Mouse (Mus musculus): ENCODE results near the gene Spen.
A peak's percentile ranks its signal among the peaks of the same experiment; 100 is the strongest.
"Not testable (repeated sequence)": the region's sequence is repeated elsewhere in the genome, so short reads cannot be mapped to it uniquely, and the experiment has no call there.

Gene Spen

DNA sequence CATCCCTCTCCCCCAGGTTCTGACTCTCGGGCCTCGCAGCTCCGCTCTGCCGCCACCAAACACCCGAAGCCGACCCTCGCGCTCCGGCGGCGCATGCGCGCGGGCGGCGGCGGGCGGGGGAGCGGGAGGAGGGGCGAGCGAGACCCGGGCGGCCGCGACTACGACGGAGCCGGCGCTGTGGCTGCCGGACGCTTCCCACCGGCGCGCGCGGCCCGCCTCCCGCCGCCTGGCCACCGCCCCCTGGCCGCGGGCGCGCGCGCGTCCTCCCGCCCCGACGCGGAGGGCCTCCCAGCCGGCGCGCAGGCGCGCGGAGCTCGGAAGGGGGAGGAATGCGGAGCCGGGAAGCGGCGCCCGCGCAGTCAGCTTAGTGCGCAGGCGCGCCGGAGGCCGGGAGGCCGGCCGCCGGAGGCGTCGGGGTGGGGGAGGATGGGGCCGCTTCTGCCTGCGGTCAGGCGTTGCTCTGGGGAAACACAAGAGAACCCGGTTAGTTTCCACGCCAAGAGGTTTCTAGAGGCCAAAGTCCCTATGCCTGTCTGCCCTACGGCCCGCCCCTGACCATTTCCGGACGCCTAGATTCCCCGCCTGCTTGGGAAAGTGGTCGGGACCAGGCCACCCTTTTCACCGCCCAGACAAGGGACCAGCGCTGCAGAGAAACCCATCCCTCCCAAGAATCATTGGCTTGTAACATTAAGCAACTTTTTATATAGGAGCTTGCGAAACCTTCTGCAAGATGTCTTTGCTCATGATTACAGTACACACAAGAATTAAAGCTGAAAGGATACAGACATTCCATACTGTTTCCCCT is at the start of gene Spen:
TSS of gene Spen (minus strand) at position 190 of the 805 bp plus-strand sequence.
- peak; percentile 84 for DNase-seq (ENCODE audit: low read depth)

GRCm38 (mm10) chr4:141583919-141584318 is 45.5 kb upstream of the Spen start:
- no peak for DNase-seq (ENCODE audit: low read depth)

- no peak for DNase-seq (ENCODE audit: low read depth)
Observed at GRCm38 (mm10) chr4:141581051-141581450, 42.7 kb upstream of the Spen start.

- peak; percentile 31 for DNase-seq (ENCODE audit: low read depth)
Observed at GRCm38 (mm10) chr4:141578833-141579232, 40.4 kb upstream of the Spen start.

DNA sequence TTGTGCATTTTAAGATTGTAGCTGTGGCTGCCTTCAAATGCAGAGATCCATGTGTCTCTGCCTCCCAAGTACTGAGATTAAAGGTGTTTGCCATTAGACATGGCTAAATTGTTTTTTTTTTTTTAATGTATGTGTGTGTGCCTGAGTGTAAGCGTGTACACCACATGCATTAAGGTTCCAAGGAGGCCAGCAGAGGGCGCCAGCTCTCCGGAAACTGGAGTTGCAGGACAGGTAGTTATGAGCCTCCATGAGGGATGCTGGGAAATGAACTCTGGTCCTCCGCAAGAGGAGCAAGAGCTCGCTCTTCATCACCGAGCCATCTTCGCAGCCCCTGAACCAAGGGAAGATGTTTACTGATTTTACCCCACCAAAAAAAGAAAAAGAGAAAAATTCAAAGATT is 38.5 kb upstream of the Spen start:
- no peak for DNase-seq (ENCODE audit: low read depth)

GRCm38 (mm10) chr4:141576404-141576803 is 38.0 kb upstream of the Spen start:
- no peak for DNase-seq (ENCODE audit: low read depth)

DNA sequence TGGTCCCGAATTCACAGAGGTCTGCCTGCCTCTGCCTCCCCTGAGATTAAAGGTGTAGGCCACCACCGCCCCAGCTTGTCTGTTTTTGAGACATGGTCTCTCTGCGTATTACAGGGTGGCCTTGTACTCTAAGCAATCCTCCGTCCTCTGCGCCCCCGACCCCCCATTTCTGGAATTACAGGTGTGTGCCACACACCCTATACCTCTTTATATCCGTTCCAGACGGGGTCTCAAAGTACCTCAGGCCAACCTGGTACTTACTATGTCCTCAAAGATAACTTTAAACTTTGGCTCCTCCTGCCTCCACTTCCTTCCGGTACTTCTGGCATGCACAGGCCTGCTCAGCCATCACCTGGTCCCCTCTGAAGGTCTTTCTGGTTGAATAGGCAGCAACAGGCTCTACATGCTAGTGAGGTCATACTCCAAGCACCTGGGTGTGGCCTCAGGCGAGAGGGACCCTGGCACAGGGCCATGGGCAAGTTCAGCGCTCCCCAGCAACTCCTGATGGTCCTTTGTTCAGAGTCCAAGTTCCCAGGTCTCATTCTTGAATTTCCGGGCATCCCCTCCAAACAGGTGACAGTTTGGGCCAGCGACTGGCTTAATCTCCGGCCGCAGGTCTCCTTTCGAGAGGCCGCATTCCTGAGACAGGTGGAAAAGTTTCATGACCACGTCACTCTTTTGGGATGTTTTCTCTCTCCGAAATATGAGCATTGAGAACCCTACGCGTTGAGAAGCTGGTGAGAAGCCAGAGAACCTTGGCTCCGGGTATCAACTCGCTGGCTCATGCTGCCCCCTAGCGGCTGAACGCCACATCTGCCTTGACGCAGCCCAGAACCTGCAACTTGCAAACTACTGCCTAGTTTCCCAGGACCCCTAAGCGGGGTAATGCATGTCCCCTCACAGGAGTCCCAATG is 36.6 kb upstream of the Spen start:
- DNase-seq (ENCODE audit: low read depth) = peak; percentile 52

DNA sequence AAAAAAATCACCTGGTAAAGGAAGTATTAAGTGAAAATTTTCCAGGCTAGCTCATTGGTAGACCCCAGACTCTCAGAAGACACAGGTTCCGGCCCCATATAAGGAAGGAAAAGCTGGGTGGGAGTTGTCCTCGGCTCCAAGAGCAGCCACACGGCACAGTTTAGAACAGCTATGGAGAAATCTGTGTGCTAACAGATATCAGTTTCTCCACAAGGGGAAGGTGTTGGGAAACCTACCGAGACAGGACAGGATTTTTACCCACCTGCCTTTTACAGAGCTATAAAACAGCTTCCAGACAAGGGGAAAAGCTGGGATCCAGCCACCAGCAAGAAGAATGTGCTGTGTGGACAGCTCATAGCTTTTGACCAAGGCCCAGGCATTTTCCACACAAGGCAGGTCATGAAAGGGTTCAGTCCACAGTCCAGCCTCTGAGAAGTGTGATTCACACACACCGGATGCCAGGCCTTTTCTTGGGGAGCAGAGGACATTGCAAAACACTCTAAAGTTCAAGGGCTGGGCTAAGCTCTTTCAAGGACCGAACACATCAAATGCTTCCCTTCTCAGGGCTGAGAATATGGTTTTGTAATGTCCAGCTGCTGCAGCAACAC is 35.1 kb upstream of the Spen start:
- DNase-seq (ENCODE audit: low read depth) = no peak

GRCm38 (mm10) chr4:141572668-141573358 is 34.4 kb upstream of the Spen start:
- DNase-seq (ENCODE audit: low read depth) = no peak

- no peak for DNase-seq (ENCODE audit: low read depth)
Observed at GRCm38 (mm10) chr4:141571934-141572333, 33.5 kb upstream of the Spen start.

DNA sequence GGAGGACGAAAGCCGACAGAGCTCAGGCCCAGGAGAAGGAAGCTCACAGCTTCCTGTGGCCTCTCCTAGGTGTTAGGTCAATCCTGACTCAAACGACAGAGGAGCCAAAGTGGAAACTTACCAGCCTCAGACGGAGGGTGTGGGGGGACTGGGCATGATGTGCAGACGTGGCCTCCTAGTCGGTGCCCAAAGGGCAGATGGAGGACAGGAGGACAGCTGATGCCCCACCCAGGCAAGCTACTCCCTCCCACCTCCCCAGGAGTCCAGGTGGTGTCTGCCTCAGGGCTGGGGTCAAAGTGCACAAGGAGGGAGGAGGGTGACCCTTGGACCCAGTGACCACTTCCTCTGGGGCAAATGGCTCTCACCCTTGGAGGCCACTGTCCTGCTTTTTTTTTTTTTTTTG is 32.9 kb upstream of the Spen start:
- DNase-seq (ENCODE audit: low read depth) = no peak

DNA sequence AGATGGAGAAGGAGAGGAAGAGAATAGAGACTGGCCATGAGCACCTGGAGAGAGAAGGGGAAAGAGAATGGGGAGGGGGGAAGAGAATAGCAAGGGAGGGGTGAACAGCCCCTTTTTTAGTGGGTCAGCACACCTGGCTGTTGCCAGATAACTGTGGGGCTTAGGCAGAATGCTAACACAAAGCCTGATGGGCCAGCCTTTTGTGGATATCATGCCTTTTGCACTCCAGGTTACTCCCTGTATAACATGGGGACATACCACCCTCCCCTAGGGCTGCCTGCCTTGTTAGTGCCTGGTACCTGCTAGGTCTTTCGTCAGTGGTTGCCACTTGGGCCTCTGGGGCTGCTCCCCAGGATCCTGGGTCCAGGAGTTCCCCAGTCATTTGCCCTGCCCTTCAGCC is 32.4 kb upstream of the Spen start:
- DNase-seq (ENCODE audit: low read depth) = no peak

DNA sequence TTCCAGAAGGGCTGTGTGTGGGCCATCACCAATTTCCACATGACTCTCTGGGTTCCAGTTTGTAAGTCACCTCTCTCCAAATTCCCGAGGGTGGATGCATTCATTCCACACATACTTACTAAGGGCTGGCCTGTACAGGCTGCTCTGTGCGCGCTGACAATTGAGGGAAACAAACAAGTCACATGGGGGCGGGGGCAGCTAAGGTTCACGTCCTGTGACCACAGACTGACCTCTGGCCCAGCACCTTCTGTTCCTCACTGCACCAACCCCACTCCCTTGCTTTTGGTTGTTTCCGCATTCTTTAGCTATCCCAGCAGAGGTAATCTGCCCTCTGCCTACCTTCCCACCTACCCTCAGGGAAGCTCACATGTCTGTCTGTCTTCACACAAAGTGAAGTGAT is 31.6 kb upstream of the Spen start:
- no peak for DNase-seq (ENCODE audit: low read depth)

- no peak for DNase-seq (ENCODE audit: low read depth)
Observed at GRCm38 (mm10) chr4:141568966-141569365, 30.6 kb upstream of the Spen start.

GRCm38 (mm10) chr4:141567174-141567573 is 28.8 kb upstream of the Spen start:
- DNase-seq (ENCODE audit: low read depth) = not testable (repeated sequence)

DNA sequence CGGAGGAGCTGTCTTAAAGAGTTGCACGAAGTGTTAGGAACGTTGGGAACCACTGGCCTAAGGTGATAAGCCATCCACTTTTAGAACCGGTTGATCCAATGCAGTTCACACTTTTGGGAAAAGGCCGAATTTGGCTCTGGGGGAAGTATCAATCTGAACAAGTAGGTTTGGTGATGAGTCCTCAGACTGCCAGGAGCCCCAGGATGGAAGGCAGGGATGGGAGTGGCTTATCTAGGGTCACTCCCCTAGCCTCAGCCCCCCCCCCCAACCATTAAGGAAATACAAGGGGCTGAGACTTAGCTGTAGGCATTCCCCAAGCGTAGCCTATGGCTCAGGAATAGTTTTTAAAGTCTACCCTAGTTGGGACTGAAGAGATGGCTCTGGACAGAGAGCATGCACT is 27.8 kb upstream of the Spen start:
- DNase-seq (ENCODE audit: low read depth) = no peak

DNA sequence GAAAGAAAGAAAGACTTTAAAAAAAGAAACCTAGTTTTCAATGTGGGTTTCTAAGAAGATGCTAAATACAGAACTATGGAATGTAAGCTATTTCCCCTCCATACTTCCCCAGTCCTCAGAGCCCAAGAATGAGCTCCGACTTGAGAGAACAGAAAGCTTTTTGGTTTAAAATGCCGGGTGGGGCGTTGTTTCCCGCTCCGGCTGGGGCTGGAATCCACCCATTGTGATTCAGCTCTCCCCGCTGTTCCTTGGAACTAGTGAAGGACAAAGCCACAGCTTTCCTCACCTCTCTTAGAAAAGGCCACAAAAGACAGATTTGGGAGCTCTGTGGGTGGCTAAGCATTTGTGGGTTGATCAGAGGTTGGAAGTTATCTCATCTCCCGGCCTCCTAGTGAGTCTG is 26.9 kb upstream of the Spen start:
- no peak for DNase-seq (ENCODE audit: low read depth)

GRCm38 (mm10) chr4:141564660-141565059 is 26.3 kb upstream of the Spen start:
- no peak for DNase-seq (ENCODE audit: low read depth)

DNA sequence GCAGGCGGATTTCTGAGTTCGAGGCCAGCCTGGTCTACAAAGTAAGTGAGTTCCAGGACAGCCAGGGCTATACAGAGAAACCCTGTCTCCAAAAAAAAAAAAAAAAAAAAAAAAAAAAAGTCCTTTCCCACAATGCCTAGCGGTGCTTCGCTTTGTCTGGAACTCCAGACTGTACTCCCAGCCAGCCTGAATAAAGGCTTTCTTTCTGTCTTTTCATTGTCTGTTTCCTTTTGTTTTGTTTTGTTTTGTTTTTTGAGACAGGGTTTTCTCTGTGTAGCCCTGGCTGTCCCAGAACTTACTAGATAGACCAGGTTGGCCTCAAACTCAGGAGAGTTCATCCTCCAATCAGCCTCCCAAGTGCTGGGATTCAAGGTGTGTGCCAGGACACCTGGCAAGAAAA is 25.8 kb upstream of the Spen start:
- no peak for DNase-seq (ENCODE audit: low read depth)

GRCm38 (mm10) chr4:141562281-141562680 is 23.9 kb upstream of the Spen start:
- no peak for DNase-seq (ENCODE audit: low read depth)

DNA sequence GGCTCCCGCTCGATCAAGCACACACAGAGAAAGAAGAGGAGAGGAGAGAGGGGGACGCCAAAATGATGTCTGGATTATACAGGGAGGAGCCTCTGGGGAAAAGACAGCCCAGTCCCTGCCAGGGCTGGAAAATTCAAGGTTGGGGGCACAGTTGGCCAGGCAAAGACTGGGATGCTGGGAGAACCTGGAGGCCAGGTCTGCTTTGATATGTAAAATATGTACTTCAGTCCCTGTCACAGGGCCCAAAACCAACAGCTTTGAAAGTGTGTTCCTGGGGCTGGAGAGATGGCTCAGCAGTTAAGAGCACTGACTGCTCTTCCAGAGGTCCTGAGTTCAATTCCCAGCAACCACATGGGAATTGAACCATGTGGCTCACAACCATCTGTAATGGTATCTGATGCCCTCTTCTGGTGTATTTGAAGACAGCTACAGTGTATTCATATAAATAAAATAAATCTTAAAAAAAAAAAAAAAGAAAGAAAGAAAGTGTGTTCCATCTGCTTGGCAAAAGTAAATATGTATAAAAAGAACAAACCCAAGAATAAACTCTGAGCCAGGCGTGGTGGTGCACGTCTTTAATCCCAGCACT is 23.0 kb upstream of the Spen start:
- not testable (repeated sequence) for DNase-seq (ENCODE audit: low read depth)

- DNase-seq (ENCODE audit: low read depth) = peak; percentile 74
Observed at GRCm38 (mm10) chr4:141559898-141560263, 21.5 kb upstream of the Spen start.
